Mouse (Mus musculus): ENCODE results near the gene Cdkl4. TPM values are rescaled to one million over a fixed set of nuclear protein-coding genes. Genes with fewer than 3 reads are reported as not detected.

Cdkl4 gene
- polyA plus RNA-seq, 1 experiment from 2014 or later, result 3.9 TPM

GRCm38 (mm10) chr17:80560669-80561401 is 16.8 kb downstream of the Cdkl4 start:
- H3K9ac ChIP-seq, result no peak overlapping the region
- H3K9me3 ChIP-seq (replicated peaks), result 0 out of 2 replicates have a peak, but pooled peaks cover 3% of the 10 kb centered on the region
- no peaks in the 10 kb centered on the region for H3K27me3 ChIP-seq
- WGBS, result 23% methylated on average over 12 of the region's 12 CpGs
- H3K4me3 ChIP-seq, result no peak overlapping the region
- no peak overlapping the region for H3K27ac ChIP-seq
- peaks cover 14% of the 10 kb centered on the region; the same call in 1 of the 2 replicates for H3K36me3 ChIP-seq
- H3K4me2 ChIP-seq (replicated peaks), result no peak overlapping the region; the same call in 1 of the 2 replicates
- H3K4me1 ChIP-seq, result no peaks in the 10 kb centered on the region
- no peak for ATAC-seq (ENCODE audit: low FRiP score)

GRCm38 (mm10) chr17:80559745-80560144 is 17.9 kb downstream of the Cdkl4 start:
- Histone ChIP-seq H3K4me2 (replicated peaks) (no peak overlapping the region), H3K9me3 (replicated peaks) (no peaks in the 10 kb centered on the region), H3K27me3 (no peaks in the 10 kb centered on the region), H3K27ac (no peak overlapping the region), H3K4me1 (no peaks in the 10 kb centered on the region), H3K9ac (no peak overlapping the region), H3K4me3 (no peak overlapping the region), H3K36me3 (peaks cover 8% of the 10 kb centered on the region; the same call in 1 of the 2 replicates)
- WGBS, result 81% methylated on average over 4 of the region's 4 CpGs
- no peak for ATAC-seq (ENCODE audit: low FRiP score)

- H3K4me3 ChIP-seq, result no peak overlapping the region
- H3K36me3 ChIP-seq, result peaks cover 8% of the 10 kb centered on the region; the same call in 1 of the 2 replicates
- no peak for ATAC-seq (ENCODE audit: low FRiP score)
- no peaks in the 10 kb centered on the region for H3K9me3 ChIP-seq (replicated peaks)
- 39% methylated on average over 11 of the region's 11 CpGs for WGBS
- H3K4me1 ChIP-seq, result peaks cover 3% of the 10 kb centered on the region; the same call in 1 of the 2 replicates
- no peak overlapping the region for H3K4me2 ChIP-seq (replicated peaks)
- H3K27me3 ChIP-seq, result no peaks in the 10 kb centered on the region
- no peak overlapping the region for H3K9ac ChIP-seq
- no peak overlapping the region for H3K27ac ChIP-seq
These were observed 18.6 kb downstream of the Cdkl4 start for GRCm38 (mm10) chr17:80559050-80559449.

GRCm38 (mm10) chr17:80558583-80558982 is 19.0 kb downstream of the Cdkl4 start:
- no peak overlapping the region for H3K27ac ChIP-seq
- ATAC-seq (ENCODE audit: low FRiP score), result no peak
- H3K4me3 ChIP-seq, result no peak overlapping the region
- no peak overlapping the region for H3K9ac ChIP-seq
- H3K27me3 ChIP-seq, result no peaks in the 10 kb centered on the region
- 72% methylated on average over 14 of the region's 14 CpGs for WGBS
- H3K36me3 ChIP-seq, result peaks cover 6% of the 10 kb centered on the region; the same call in 1 of the 2 replicates
- H3K4me1 ChIP-seq, result peaks cover 6% of the 10 kb centered on the region; the same call in 1 of the 2 replicates
- no peak overlapping the region for H3K4me2 ChIP-seq (replicated peaks)
- H3K9me3 ChIP-seq (replicated peaks), result no peaks in the 10 kb centered on the region

GRCm38 (mm10) chr17:80557461-80557860 is 20.2 kb downstream of the Cdkl4 start:
- Histone ChIP-seq H3K27me3 (no peaks in the 10 kb centered on the region), H3K9ac (no peak overlapping the region), H3K4me2 (replicated peaks) (no peak overlapping the region), H3K36me3 (peaks cover 6% of the 10 kb centered on the region; the same call in 1 of the 2 replicates), H3K4me3 (no peak overlapping the region), H3K27ac (no peak overlapping the region), H3K4me1 (peaks cover 6% of the 10 kb centered on the region; the same call in 1 of the 2 replicates), H3K9me3 (replicated peaks) (no peaks in the 10 kb centered on the region)
- WGBS, result 98% methylated on average over 5 of the region's 5 CpGs
- ATAC-seq (ENCODE audit: low FRiP score), result no peak

GRCm38 (mm10) chr17:80553318-80554270 is 24.0 kb downstream of the Cdkl4 start:
- Histone ChIP-seq H3K4me1 (peaks cover 6% of the 10 kb centered on the region; the same call in 1 of the 2 replicates), H3K9ac (peak overlapping the region; percentile 69), H3K27me3 (no peaks in the 10 kb centered on the region), H3K27ac (peak overlapping the region; percentile 80), H3K36me3 (peaks cover 6% of the 10 kb centered on the region; the same call in 1 of the 2 replicates), H3K4me3 (peak overlapping the region; percentile 61), H3K4me2 (replicated peaks) (peak overlapping the region; percentile 60), H3K9me3 (replicated peaks) (no peaks in the 10 kb centered on the region)
- 3% methylated on average over 35 of the region's 35 CpGs for WGBS
- ATAC-seq (ENCODE audit: low FRiP score), result peak; percentile 91

GRCm38 (mm10) chr17:80552653-80553052 is 25.0 kb downstream of the Cdkl4 start:
- Histone ChIP-seq H3K4me3 (no peak overlapping the region), H3K4me2 (replicated peaks) (peak overlapping the region; percentile 60; the same call in 1 of the 2 replicates), H3K36me3 (peaks cover 6% of the 10 kb centered on the region; the same call in 1 of the 2 replicates), H3K9me3 (replicated peaks) (no peaks in the 10 kb centered on the region), H3K27ac (no peak overlapping the region), H3K27me3 (no peaks in the 10 kb centered on the region), H3K9ac (no peak overlapping the region), H3K4me1 (peaks cover 6% of the 10 kb centered on the region; the same call in 1 of the 2 replicates)
- 78% methylated on average over 4 of the region's 4 CpGs for WGBS
- ATAC-seq (ENCODE audit: low FRiP score), result no peak

- Histone ChIP-seq H3K27me3 (no peaks in the 10 kb centered on the region), H3K4me1 (peaks cover 6% of the 10 kb centered on the region; the same call in 1 of the 2 replicates), H3K9me3 (replicated peaks) (no peaks in the 10 kb centered on the region), H3K4me3 (no peak overlapping the region), H3K36me3 (no peaks in the 10 kb centered on the region), H3K4me2 (replicated peaks) (no peak overlapping the region), H3K27ac (no peak overlapping the region), H3K9ac (no peak overlapping the region)
- WGBS, result 81% methylated on average over 15 of the region's 15 CpGs
- ATAC-seq (ENCODE audit: low FRiP score), result no peak
These were observed 26.6 kb downstream of the Cdkl4 start for GRCm38 (mm10) chr17:80550981-80551380.

- 97% methylated on average over 2 of the region's 2 CpGs for whole genome bisulfite sequencing
- ATAC-seq (ENCODE audit: low FRiP score), result no peak
- Histone ChIP-seq H3K27ac (no peak overlapping the region), H3K4me1 (no peaks in the 10 kb centered on the region), H3K9ac (no peak overlapping the region), H3K27me3 (no peaks in the 10 kb centered on the region), H3K4me3 (no peak overlapping the region), H3K36me3 (no peaks in the 10 kb centered on the region), H3K9me3 (replicated peaks) (no peaks in the 10 kb centered on the region), H3K4me2 (replicated peaks) (no peak overlapping the region)
These were observed 30.8 kb downstream of the Cdkl4 start for GRCm38 (mm10) chr17:80546846-80547245.

- H3K27me3 ChIP-seq, result no peaks in the 10 kb centered on the region
- no peak overlapping the region for H3K27ac ChIP-seq
- H3K4me3 ChIP-seq, result no peak overlapping the region
- WGBS, result 91% methylated on average over 8 of the region's 8 CpGs
- ATAC-seq (ENCODE audit: low FRiP score), result no peak
- no peaks in the 10 kb centered on the region for H3K36me3 ChIP-seq
- no peaks in the 10 kb centered on the region for H3K9me3 ChIP-seq (replicated peaks)
- no peaks in the 10 kb centered on the region for H3K4me1 ChIP-seq
- no peak overlapping the region for H3K9ac ChIP-seq
- H3K4me2 ChIP-seq (replicated peaks), result no peak overlapping the region
These were observed 31.4 kb downstream of the Cdkl4 start for GRCm38 (mm10) chr17:80546227-80546626.

GRCm38 (mm10) chr17:80543646-80544045 is 34.0 kb downstream of the Cdkl4 start:
- no peak for ATAC-seq (ENCODE audit: low FRiP score)
- Histone ChIP-seq H3K36me3 (no peaks in the 10 kb centered on the region), H3K27me3 (no peaks in the 10 kb centered on the region), H3K27ac (no peak overlapping the region), H3K9ac (no peak overlapping the region), H3K4me2 (replicated peaks) (no peak overlapping the region), H3K9me3 (replicated peaks) (no peaks in the 10 kb centered on the region), H3K4me1 (no peaks in the 10 kb centered on the region), H3K4me3 (no peak overlapping the region)
- 91% methylated on average over 20 of the region's 20 CpGs for WGBS

- Histone ChIP-seq H3K36me3 (no peaks in the 10 kb centered on the region), H3K27me3 (no peaks in the 10 kb centered on the region), H3K4me2 (replicated peaks) (no peak overlapping the region), H3K4me1 (no peaks in the 10 kb centered on the region), H3K9ac (no peak overlapping the region), H3K27ac (no peak overlapping the region), H3K9me3 (replicated peaks) (no peaks in the 10 kb centered on the region), H3K4me3 (no peak overlapping the region)
- 54% methylated on average over 6 of the region's 6 CpGs for WGBS
- ATAC-seq (ENCODE audit: low FRiP score), result no peak
These were observed 40.5 kb downstream of the Cdkl4 start for GRCm38 (mm10) chr17:80537136-80537535.

All from hindbrain, embryonic 12.5 days (tissue).